Mouse (Mus musculus): Measurements from ENCODE around the gene Ddx31.
A peak's percentile ranks its signal among the peaks of the same experiment; 100 is the strongest.

Ddx31 gene

DNA sequence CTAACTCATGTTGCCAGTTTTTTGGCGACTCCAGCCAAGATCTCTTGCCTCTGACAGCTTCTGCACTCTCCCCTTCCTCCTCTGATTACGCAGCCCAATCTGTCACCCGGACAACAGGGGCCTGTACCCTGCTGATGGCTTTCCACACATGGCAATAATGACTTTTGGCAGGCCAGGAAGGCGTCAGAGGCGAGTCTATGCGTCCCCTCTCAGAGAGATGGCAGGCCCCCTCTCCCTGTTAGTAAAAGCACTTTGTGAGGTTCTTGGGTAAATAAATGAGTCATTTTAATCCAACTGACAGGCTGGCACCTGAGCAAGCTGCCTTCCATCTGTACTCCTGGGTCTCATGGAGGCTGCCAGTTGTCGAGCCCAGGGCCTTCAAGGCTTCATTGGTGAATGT is 27.3 kb downstream of the Ddx31 start:
- no peak for DNase-seq

DNA sequence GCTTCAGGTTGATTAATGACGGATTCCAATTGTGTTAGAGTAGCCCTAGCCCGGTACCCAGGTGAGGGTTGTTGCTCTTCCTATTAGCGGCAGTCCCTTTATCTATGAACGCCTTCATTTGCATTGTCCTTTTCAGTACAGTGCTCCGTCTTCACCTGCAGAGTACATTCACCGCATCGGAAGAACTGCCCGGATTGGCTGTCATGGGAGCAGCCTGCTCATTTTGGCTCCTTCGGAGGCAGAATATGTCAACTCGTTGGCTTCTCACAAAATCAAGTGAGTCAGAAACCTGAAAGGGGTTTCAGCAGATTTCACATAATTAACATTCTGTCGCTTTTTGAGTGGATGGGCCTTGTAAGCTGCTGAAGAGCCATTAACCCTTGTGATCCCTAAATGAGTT is 35.3 kb downstream of the Ddx31 start:
- DNase-seq = no peak

DNA sequence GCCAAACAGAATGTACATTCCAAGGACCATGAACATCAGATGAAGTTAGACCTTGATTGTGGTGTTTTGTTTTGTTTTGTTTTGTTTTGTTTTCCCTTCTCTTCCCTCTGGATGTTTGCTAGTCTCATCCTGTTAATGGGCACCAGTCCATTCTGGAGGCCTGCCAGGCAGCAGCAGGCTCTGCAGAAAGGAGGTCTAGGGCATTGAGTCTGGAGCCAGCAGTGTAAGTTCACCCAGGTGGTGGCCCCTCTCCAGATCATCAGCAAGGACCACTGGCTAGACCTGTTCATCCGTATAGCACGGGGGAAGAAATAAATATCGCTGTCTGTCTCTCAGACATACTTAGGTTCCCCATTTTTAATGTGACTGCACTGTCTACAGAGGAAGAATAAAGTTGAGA is 41.1 kb downstream of the Ddx31 start:
- no peak for DNase-seq

DNA sequence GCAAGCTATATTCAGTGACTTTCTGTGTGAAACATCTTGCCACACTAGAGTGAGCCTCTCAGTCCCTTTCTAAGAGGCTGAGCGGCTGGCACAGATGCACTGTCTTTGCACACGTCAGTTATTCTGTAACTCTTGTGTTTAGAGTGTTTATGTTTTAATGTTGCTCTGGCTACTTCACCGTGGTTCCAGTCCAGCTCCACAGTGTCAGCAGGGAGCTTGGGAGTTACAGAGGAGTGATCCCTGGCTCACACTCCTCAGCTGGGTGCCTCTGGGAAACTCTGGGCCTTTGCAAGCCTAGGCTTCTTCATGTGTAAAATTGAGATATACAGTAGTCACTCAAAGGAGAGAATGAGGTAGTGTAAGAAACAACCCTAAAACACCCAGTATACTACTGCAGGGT is 41.8 kb downstream of the Ddx31 start:
- DNase-seq = no peak

DNA sequence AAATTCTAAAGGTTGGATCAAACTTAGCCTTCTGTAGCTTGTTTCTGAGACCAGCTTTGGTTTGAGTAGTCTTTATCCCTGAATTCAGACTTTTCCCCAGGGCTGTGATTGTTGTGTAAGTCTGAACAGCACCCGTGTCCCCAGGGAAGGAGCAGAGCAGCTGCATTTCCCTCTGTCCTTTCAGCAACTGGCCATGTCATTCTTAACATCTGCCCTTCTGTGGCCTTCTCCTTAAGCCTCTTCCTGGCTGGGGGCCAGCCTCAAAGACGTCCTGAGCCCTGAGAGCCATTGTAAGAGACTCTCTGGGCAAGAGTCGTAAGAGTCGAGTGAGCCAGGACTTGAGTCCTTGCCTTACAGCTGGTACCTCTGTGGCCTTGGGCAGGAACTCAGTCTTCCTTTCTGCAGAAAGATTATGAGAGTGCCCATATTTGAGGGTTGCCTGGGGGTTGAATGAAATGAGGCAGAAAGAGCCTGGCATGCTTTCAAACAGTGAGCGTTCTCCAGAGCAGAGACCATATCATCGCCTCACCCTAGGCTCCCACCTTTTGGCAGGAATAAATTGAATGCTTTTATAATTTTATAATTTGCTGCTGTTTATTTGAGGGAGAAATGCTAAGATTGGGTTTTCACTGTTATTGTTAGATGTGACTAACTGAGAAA is 42.8 kb downstream of the Ddx31 start:
- no peak for DNase-seq

DNA sequence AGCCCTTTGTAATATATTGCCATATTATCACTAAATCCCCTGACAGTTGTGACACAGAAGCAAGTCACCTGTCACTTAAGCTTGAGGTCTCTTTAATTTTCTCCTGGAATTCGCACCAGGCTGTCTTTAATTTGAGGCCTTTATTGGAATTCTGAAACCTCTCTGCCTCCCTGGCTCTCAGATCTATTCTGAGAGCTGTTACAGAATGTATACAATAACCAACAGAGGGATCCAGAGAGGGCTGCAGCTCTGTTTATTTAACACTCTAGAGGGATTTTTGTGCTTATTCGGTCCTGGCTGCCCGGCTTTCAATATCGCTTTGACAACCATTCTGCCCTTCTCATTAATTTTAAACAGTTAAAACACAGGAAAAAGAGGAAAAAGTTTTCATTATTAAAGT is 44.7 kb downstream of the Ddx31 start:
- DNase-seq = no peak

DNA sequence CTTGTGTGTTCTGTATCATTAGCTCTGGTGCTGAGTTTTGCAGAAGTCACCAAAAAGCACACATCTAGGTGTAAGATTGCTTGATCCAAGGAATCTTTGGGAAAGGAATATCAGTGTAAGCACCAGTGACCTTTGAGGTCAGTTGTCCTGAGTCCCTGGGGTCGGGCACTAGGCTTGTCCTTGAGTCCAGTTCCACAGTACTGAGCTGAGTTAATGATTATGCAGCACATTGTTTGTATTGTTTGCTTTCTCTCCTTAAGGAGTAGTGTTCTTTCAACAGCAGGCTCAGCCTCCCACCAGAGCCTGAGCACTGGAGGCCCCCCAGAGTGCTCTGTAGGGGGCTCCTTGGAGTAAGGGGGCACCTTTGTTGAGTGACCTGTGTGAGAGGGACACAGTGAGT is 52.6 kb downstream of the Ddx31 start:
- no peak for DNase-seq

DNA sequence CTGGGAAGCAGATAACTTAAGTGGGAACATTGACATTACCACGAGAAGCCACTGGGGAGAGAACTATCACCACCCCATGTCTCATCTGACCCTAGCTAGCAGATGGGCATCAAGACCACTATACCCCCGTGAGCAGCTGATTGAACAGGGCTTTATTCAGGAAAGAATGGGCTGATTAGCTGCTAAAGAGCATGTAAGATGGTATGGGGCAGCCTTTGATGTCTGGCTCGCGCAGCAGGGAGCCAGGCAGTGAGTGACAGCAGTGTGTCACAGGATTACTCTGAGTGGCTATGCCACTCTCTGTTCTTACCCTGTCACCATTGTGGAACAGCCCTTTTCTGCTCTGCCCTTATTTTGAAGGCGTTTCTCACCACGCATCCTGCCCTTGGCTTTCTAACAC is 53.3 kb downstream of the Ddx31 start:
- DNase-seq = no peak

DNA sequence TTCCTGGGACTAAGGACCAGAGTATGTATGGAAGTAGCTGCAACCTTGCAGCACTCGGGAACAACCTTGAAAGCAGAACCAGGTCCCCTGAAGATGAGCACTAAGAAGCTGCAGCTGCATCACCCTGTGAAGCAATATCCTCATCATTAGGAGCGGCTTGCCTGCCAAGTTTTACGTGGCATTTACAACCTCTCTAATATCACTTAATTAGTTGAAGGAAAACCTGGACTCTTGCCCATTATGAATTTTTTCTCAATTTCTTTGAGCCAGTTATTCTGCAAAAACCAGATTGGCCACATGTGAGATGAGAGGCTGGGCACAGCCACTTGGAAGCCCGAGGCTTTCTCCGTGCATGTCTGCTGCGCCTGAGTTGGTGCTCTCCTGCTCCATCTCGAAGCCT is 55.7 kb downstream of the Ddx31 start:
- DNase-seq = no peak

DNA sequence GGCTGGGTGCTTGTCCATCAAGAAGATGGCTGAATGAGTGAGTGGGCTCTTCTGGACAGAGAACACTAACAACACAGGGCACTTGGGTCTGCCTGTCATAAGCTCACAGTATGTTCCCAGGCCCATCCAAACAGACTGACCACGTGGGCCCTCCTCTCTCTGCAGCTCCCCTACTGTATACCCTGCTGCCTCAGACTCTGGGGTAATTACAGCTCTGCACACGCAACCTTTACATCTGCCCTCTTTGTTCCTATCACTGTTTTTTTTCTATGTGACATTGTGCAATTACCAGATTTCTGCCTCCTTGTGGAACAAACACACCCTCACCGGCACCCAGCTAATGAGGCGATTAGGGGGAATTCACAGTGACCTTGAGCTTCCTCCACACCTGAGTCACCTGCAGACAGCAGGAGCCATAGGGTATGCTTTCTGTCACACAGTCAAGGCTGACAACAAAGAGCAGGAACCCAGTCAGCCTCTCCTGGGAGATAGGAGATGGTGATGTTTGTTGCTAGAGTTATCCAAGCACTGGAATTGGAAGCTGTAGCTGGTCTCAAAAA is 57.2 kb downstream of the Ddx31 start:
- no peak for DNase-seq

DNA sequence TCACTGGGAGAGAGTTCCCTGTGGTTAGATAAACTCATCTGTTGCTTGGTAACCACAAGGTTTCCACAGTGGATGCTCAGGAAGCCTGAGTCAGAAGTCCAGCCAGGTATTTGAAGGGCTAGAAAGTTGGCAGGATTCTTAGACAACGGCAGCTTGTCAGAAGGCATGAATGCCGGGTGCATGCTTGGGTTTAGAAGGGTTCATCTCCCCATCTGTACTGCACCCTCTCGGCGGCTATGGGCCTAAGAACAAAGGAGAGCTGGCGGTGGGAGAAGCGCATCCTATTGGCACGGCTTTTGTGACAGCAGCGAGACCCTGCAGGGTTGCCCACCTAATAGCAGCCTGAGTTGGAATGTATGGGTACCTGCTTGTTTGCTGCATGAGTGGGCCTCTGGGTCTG is 62.1 kb downstream of the Ddx31 start:
- no peak for DNase-seq

DNA sequence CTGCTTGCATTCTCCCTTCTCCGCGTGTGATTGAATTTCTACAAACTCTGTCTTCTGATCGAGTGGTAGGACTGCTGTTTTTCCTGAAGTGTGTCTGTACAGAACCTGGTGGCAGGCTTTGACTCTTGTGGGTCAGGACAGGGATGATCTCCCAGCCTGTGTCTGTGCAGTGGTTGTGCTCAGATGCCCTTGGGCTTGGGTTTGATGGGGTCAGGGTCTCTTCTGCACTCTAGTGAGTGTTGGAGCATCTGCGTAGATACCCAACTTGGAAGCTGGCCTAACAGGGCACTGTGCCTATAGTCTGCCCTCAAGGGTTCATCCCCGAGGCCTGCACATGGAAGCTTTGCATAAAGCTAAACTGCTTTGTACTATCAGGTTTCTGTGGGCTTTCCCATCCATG is 63.7 kb downstream of the Ddx31 start:
- no peak for DNase-seq

DNA sequence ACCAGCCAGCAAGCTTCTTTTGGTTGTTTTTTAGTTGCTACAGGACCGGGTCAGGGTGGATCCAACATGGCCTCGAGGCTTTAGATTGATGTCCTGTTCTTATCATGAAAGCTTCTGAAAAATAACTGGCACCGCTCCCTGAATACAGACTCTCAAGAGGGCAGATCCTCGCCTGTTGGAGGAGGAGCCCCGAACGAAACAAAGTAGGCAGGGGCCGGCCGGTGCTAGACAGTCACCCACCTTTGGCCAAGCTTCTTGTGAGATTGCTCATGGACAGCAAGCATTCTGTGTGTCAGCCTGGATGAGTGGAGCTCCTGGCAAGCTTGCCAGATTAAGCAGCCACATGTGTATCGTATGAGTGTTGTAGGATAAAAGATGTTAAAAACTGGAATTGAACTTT is 64.6 kb downstream of the Ddx31 start:
- DNase-seq = no peak

DNA sequence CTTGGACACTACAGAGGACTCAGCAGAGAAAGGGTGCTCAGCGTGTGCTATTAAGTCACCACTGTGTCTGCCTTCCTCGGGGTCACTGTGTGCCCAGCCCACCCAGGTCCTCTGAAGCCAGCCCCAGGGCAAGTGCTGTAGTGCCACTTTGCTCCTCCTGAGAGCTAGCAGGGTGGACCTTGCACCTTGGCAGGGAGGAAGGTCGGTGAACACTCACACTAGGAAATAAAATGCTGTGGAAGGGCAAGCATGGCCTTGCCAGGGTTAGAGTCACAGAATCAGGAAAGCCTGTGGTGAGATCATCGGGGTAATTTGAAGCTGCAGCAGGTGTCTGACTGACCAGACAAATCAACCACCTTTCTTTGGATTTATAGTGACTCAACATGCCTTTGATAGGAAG is 65.4 kb downstream of the Ddx31 start:
- peak; percentile 47 for DNase-seq

DNA sequence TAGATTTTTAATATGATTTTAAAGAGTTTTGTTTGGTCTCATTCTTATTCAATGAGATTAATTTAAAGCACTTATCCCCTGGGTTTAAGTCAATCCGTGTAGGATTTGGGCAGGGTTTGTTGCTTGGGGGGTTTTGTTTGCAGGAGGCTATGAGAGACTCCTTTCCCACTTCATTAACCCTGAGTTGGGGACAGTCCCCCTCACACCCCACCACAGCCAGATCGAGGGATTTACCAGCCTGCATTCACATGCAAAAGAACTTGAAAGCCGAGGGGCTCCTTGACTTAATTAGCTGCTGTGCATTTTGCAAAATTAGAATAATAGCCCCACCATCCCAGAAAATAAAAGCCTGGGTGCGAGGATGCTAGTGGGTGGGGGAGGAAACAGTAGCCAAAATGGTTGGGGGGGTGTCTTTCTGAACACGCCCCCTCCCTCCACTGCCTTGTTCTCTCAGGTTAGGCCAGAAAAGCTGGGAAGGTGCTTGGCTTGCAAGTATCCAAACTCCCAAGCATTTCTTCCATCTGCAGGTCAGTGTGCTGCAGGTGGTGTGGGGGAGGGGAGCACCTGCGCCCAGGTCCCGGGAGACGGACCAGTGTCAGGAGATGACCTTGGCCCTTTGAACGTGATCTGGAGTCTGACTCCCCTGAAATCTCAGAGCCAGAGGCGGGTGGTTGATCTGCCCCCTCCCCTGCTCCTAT is 67.6 kb downstream of the Ddx31 start:
- DNase-seq = no peak

DNA sequence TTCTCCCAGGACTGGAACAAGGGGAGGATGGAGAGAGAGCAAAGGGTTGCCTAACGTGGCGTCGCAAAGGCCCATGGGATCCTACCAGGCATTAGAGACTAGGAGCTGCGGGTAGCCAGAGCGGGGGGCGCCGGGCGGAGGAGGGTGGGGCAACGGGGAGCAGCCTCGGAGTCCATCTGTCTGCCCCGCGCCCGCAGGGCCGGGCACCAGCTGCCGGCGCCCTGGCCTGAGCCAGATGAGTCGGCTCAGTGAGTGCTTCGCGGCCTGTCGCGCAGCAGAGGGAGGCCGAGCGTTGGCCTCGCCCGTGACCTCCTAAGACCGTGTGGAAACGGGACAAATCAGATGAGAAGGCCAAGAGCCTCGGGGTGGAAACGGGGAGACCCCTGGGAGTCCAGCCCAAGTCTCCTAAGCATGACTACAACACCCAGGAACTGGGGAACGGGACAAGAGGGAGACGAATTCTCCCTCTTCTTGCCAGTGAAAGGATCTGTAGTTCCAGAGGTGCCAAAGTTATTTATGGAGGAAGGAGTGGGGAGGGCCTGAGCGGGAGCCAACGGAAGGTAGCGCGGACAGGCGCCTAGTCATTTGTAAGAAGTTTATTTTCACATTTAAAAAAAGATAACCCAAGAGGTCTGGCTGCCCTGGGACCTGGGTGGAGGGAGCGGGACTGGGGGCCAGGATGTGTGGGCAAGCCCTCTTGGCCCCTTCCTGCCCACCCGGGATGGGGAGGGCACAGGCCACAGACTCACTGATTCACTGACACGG is 68.4 kb downstream of the Ddx31 start:
- no peak for DNase-seq

DNA sequence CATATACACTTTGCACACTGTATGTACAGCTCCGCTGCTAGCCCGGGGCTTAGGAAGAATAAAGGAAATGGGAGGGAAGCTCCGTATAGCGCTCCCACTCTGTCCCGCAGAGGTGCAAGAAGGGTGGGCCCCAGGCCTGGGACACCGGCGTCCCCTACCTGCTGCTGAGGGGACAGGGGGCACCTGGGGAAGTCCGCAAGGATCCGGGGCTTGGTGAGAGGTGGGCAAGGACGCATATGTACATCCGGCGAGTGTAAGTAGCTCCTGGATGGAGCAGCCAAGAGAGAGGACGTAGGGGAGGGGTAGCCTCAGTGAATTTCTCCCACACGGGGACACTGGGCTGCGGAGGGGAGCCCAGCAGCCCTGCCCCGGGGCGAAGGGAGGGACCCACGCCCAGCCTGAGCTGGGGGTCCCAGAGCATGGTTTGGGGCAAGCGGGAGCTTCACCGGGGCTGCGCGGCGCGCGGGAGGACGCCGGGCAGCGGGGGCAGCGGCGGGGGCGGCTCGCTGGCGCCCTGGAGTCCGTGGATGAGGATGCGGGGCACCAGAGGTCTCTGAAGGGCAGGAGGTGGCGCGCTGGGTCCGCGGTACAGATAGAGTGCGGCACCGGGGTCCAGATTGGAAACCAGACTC is 69.1 kb downstream of the Ddx31 start:
- no peak for DNase-seq

DNA sequence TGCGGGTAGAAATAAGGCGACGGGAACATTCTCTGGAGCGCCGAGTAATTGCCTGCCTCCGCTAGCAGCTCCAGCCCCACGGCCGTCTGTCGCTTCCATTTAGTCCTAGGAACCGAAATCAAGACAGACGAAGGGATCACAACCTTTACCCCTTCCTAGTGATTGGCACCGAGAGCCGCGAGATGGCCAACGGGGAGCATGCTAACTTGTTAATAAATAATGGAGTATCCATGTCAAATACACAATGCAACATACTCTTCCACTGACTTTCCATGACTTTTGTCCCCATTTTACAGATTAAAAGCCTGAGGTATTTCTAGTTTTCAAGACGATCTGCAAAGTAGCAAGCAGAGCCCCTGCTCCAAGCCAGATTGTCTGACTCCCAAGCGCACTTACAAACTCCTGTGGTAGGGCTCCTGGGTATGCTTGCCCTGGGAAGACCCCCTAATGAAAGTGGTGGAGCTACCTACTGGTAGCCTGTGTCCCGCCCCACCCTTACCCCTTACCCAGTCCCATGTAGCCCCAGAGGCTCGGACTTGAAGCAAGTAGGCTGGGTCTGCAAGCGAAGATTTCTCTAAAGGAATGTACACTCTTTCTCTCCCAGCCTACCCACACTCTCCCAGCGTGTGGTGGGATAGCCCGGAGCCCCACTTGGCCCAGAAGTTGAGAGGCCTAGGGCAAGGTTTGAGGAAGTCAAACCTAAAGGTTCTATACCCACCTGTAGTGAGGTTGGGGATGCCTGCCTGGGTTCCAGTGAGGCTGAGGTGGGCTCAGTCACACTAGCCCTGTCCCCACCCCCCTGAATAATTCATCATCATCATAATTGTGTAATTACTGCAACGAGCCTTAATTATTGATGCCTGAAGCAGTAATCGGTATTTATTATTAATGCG is 69.9 kb downstream of the Ddx31 start:
- peak; percentile 9 for DNase-seq

DNA sequence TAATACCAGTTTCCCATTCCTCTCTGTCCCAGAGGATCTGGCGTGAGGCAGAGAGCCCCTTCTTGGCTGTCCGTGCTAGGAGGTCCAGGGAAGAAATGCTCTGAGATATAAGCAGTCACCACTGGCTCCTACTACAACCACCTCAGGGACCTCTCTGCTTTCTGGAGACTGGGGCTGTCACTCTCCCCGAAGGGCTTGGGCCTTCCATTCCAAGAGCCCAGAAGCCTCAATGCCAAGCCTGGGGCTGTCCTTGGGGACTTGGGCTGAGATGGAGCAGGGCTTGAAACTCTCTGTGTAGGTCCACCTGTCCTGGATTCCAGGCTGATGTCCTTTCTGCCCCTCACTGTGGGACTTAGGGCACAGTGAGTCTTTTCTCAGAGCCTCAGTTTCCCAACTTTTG is 70.7 kb downstream of the Ddx31 start:
- no peak for DNase-seq

DNA sequence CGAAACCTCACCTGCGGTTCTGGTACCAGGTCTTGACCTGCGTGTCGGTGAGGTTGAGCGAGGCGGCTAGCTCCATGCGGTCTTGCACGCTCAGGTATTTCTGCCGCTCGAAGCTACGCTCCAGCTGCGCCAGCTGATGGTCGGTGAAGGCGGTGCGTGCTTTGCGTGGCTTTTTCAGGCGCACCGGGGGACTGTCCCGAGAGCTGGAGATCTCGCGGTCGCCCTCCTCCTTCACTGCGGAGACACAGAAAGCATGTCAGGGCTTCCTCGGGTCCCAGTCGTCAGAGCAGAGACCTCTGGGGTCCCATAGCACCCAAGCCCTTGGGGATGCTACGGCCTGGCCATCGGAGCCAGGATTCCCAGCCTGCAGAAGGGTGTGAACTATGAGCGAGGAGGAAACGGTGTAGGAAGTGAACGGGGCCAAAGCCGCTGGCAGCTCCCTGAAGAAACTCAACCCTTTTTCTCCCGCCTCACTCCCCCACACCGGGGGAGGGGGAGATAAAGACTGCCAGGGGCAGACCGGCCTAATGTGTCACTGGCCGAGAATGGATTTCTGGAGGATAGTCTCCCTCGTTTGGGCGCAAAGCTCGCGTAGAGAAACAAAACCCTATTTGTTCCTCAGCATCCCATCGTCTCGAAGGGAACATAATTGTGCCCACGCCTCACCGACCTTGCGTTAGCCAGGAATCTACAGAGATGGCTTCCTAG is 71.3 kb downstream of the Ddx31 start:
- DNase-seq = no peak

DNA sequence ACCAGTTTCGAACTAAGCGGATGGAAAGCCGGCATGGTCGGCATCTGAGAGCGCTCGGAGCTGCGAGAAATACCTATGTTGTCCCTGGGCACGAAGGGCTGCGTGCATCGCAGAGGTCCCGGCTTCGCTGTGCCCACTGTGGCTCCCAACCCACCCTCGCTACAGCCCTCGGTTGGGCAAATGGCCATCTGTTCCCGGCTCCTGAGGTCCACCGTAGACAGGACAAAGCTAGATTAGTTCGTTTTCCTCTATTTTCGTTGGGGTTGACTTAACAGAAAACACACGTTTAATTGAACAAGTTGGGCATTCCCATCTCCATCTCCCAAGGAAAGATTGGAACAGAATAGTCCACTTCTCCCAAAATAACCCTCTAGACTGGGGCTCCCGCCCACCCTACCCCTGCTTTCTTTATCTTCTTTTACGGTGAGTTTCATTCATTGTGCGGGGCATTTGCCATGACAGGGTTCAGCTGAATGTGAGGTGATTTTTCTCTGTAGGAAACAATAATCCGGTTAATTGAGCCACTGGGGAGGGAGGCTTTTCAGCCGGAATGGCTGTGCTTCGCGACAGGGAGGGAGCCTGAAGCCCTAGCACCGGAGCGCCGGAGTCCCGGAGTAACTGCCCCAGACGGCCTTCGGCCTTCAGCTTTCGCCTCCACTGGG is 72.0 kb downstream of the Ddx31 start:
- no peak for DNase-seq
